Mouse (Mus musculus) gastrocnemius, postnatal 10 days (tissue): ENCODE results near the gene Ren1. TPM values are rescaled to one million over a fixed set of nuclear protein-coding genes. Genes with fewer than 3 reads are reported as not detected.

Experiments used
- total RNA-seq, 2 experiments: library from RNA; stranded (reverse); gene quantifications; 2 replicates each; pipeline ENCODE4 v1.2.3; 2021

Ren1 gene
- total RNA-seq, 2 experiments from 2014 or later = not detected

Other genes starting within 250 kb of the Ren1 start
- gene Ppp1r15b, start 219.4 kb upstream of the Ren1 start, total RNA-seq = 10 to 100 TPM; 28.6 to 36.3 TPM
- gene Plekha6, start 186.3 kb upstream of the Ren1 start, total RNA-seq = 10 to 100 TPM; 17.2 to 23.3 TPM
- gene Golt1a, start 40.7 kb upstream of the Ren1 start, total RNA-seq = not detected
- gene Kiss1, start 28.6 kb upstream of the Ren1 start, total RNA-seq = not detected
- under 1 TPM; 0.19 to 0.47 TPM for gene Etnk2, start 13.1 kb downstream of the Ren1 start, total RNA-seq
- gene Sox13, start 73.9 kb downstream of the Ren1 start, total RNA-seq = 10 to 100 TPM; 10.1 to 15.9 TPM